Mouse (Mus musculus): ENCODE data around the gene Armc2. TPM values are rescaled to one million over a fixed set of nuclear protein-coding genes. Genes with fewer than 3 reads are reported as not detected.

The Armc2 gene
- total and polyA plus RNA-seq, 2 experiments from 2014 or later: 1.7 to 3.3 TPM

- Histone ChIP-seq H3K27ac (ENCODE audit: low read depth) (no peak overlapping the region), H3K4me3 (ENCODE audit: low read depth, low read length) (no peak overlapping the region), H3K27me3 (ENCODE audit: control insufficient read depth, insufficient read depth, low read length) (no peaks in the 10 kb centered on the region), H3K4me1 (ENCODE audit: control insufficient read depth, insufficient read depth) (peaks cover 19% of the 10 kb centered on the region), H3K4me2 (ENCODE audit: low read depth, low read length) (no peak overlapping the region), H3K9ac (replicated peaks; ENCODE audit: low read depth, low read length) (no peak overlapping the region), H3K36me3 (replicated peaks; ENCODE audit: control insufficient read depth, insufficient read depth, low read length) (no peaks in the 10 kb centered on the region), H3K9me3 (replicated peaks; ENCODE audit: control insufficient read depth, low read length) (no peaks in the 10 kb centered on the region)
- TF ChIP-seq EP300 (IDR thresholded peaks at IDR 0.05; ENCODE audit: low read depth): no peak
- no peak for TF ChIP-seq CTCF (IDR thresholded peaks at IDR 0.05; ENCODE audit: low read depth)
- WGBS: 67% methylated on average over 3 of the region's 3 CpGs
- ATAC-seq (ENCODE audit: insufficient read depth, low read depth): no peak
- DNase-seq (ENCODE audit: low spot score): no peak
These were observed 15.3 kb upstream of the Armc2 start for GRCm38 (mm10) chr10:42033571-42033970.

DNA sequence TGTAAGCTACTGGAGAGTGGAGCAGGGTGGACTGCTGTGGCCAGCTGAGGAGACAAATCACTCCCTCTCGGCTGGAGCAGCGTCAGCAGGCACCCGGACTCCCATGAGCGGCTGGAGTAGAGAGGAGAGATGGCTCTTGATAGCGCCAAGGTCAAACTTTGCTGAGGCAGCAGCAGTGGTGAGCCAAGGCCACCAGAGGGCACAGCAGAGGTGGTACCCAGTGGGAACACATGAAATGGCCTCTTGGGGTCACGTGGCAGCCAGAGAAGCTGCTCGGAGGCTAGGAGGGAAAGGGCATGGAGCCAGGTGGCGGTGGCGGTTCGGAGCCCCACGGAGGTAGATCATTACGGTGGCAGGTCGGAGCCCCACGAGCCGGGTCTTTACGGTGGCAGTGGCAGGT, 12.8 kb upstream of the Armc2 start:
- Histone ChIP-seq H3K4me1 (ENCODE audit: control insufficient read depth, insufficient read depth) (peaks cover 9% of the 10 kb centered on the region), H3K9ac (replicated peaks; ENCODE audit: low read depth, low read length) (no peak overlapping the region; the same call in 1 of the 2 replicates), H3K36me3 (replicated peaks; ENCODE audit: control insufficient read depth, insufficient read depth, low read length) (no peaks in the 10 kb centered on the region), H3K9me3 (replicated peaks; ENCODE audit: control insufficient read depth, low read length) (no peaks in the 10 kb centered on the region), H3K27ac (ENCODE audit: low read depth) (peak overlapping the region; percentile 48), H3K27me3 (ENCODE audit: control insufficient read depth, insufficient read depth, low read length) (no peaks in the 10 kb centered on the region), H3K4me2 (ENCODE audit: low read depth, low read length) (peak overlapping the region; percentile 42), H3K4me3 (ENCODE audit: low read depth, low read length) (0 out of 2 replicates have a peak overlapping the region, but pooled peaks have one; percentile 6)
- WGBS: 16% methylated on average over 16 of the region's 16 CpGs
- no peak for TF ChIP-seq EP300 (IDR thresholded peaks at IDR 0.05; ENCODE audit: low read depth)
- TF ChIP-seq CTCF (IDR thresholded peaks at IDR 0.05; ENCODE audit: low read depth): peak; percentile 86
- peak; percentile 81 for ATAC-seq (ENCODE audit: insufficient read depth, low read depth)
- peak; percentile 86 for DNase-seq (ENCODE audit: low spot score)

- Histone ChIP-seq H3K27me3 (ENCODE audit: control insufficient read depth, insufficient read depth, low read length) (no peaks in the 10 kb centered on the region), H3K4me1 (ENCODE audit: control insufficient read depth, insufficient read depth) (peaks cover 9% of the 10 kb centered on the region), H3K9ac (replicated peaks; ENCODE audit: low read depth, low read length) (no peak overlapping the region), H3K4me2 (ENCODE audit: low read depth, low read length) (no peak overlapping the region), H3K36me3 (replicated peaks; ENCODE audit: control insufficient read depth, insufficient read depth, low read length) (no peaks in the 10 kb centered on the region), H3K4me3 (ENCODE audit: low read depth, low read length) (no peak overlapping the region), H3K9me3 (replicated peaks; ENCODE audit: control insufficient read depth, low read length) (no peaks in the 10 kb centered on the region), H3K27ac (ENCODE audit: low read depth) (no peak overlapping the region)
- ATAC-seq (ENCODE audit: insufficient read depth, low read depth) (no peak), DNase-seq (ENCODE audit: low spot score) (no peak)
- TF ChIP-seq CTCF (IDR thresholded peaks at IDR 0.05; ENCODE audit: low read depth): no peak
- no peak for TF ChIP-seq EP300 (IDR thresholded peaks at IDR 0.05; ENCODE audit: low read depth)
- WGBS: 72% methylated on average over 5 of the region's 5 CpGs
These were observed 11.3 kb upstream of the Armc2 start for GRCm38 (mm10) chr10:42029502-42029901.

- H3K4me3 ChIP-seq (ENCODE audit: low read depth, low read length): no peak overlapping the region
These were observed 9.1 kb upstream of the Armc2 start for GRCm38 (mm10) chr10:42027337-42027736.

GRCm38 (mm10) chr10:42024406-42024805, 6.2 kb upstream of the Armc2 start:
- DNase-seq (ENCODE audit: low spot score) (no peak), ATAC-seq (ENCODE audit: insufficient read depth, low read depth) (no peak; the same call in 1 of the 2 replicates)
- no peaks in the 10 kb centered on the region for H3K36me3 ChIP-seq (replicated peaks; ENCODE audit: control insufficient read depth, insufficient read depth, low read length)
- H3K4me1 ChIP-seq (ENCODE audit: control insufficient read depth, insufficient read depth): no peaks in the 10 kb centered on the region
- no peak overlapping the region for H3K4me2 ChIP-seq (ENCODE audit: low read depth, low read length)
- no peak overlapping the region for H3K4me3 ChIP-seq (ENCODE audit: low read depth, low read length)
- H3K27ac ChIP-seq (ENCODE audit: low read depth): no peak overlapping the region
- TF ChIP-seq CTCF (IDR thresholded peaks at IDR 0.05; ENCODE audit: low read depth): no peak
- no peak for TF ChIP-seq EP300 (IDR thresholded peaks at IDR 0.05; ENCODE audit: low read depth)
- WGBS: 61% methylated on average over 6 of the region's 6 CpGs
- no peaks in the 10 kb centered on the region for H3K9me3 ChIP-seq (replicated peaks; ENCODE audit: control insufficient read depth, low read length)
- no peaks in the 10 kb centered on the region for H3K27me3 ChIP-seq (ENCODE audit: control insufficient read depth, insufficient read depth, low read length)
- H3K9ac ChIP-seq (replicated peaks; ENCODE audit: low read depth, low read length): no peak overlapping the region

More at GRCm38 (mm10) chr10:42027337-42027736, 9.1 kb upstream of the Armc2 start:
- Histone ChIP-seq H3K4me1 (ENCODE audit: control insufficient read depth, insufficient read depth) (peaks cover 9% of the 10 kb centered on the region), H3K9ac (replicated peaks; ENCODE audit: low read depth, low read length) (no peak overlapping the region), H3K27me3 (ENCODE audit: control insufficient read depth, insufficient read depth, low read length) (no peaks in the 10 kb centered on the region), H3K36me3 (replicated peaks; ENCODE audit: control insufficient read depth, insufficient read depth, low read length) (no peaks in the 10 kb centered on the region), H3K27ac (ENCODE audit: low read depth) (no peak overlapping the region), H3K9me3 (replicated peaks; ENCODE audit: control insufficient read depth, low read length) (no peaks in the 10 kb centered on the region), H3K4me2 (ENCODE audit: low read depth, low read length) (no peak overlapping the region)
- DNase-seq (ENCODE audit: low spot score): no peak
- no peak for ATAC-seq (ENCODE audit: insufficient read depth, low read depth)
- WGBS: 69% methylated on average over 11 of the region's 11 CpGs
- TF ChIP-seq EP300 (IDR thresholded peaks at IDR 0.05; ENCODE audit: low read depth) (no peak), CTCF (IDR thresholded peaks at IDR 0.05; ENCODE audit: low read depth) (no peak)

GRCm38 (mm10) chr10:42021536-42021935, 3.3 kb upstream of the Armc2 start:
- no peak overlapping the region for H3K4me2 ChIP-seq (ENCODE audit: low read depth, low read length)
- no peaks in the 10 kb centered on the region for H3K27me3 ChIP-seq (ENCODE audit: control insufficient read depth, insufficient read depth, low read length)
- DNase-seq (ENCODE audit: low spot score): no peak
- no peaks in the 10 kb centered on the region for H3K9me3 ChIP-seq (replicated peaks; ENCODE audit: control insufficient read depth, low read length)
- ATAC-seq (ENCODE audit: insufficient read depth, low read depth): no peak
- no peaks in the 10 kb centered on the region for H3K36me3 ChIP-seq (replicated peaks; ENCODE audit: control insufficient read depth, insufficient read depth, low read length)
- TF ChIP-seq CTCF (IDR thresholded peaks at IDR 0.05; ENCODE audit: low read depth) (no peak), EP300 (IDR thresholded peaks at IDR 0.05; ENCODE audit: low read depth) (no peak)
- no peak overlapping the region for H3K27ac ChIP-seq (ENCODE audit: low read depth)
- WGBS: 63% methylated on average over 9 of the region's 9 CpGs
- peaks cover 4% of the 10 kb centered on the region; the same call in 1 of the 2 replicates for H3K4me1 ChIP-seq (ENCODE audit: control insufficient read depth, insufficient read depth)
- H3K4me3 ChIP-seq (ENCODE audit: low read depth, low read length): no peak overlapping the region
- no peak overlapping the region for H3K9ac ChIP-seq (replicated peaks; ENCODE audit: low read depth, low read length)
